Mouse (Mus musculus): Measurements from ENCODE around the gene Apoc4.
"Not testable (repeated sequence)": the region's sequence is repeated elsewhere in the genome, so short reads cannot be mapped to it uniquely, and the experiment has no call there.

Gene Apoc4

DNA sequence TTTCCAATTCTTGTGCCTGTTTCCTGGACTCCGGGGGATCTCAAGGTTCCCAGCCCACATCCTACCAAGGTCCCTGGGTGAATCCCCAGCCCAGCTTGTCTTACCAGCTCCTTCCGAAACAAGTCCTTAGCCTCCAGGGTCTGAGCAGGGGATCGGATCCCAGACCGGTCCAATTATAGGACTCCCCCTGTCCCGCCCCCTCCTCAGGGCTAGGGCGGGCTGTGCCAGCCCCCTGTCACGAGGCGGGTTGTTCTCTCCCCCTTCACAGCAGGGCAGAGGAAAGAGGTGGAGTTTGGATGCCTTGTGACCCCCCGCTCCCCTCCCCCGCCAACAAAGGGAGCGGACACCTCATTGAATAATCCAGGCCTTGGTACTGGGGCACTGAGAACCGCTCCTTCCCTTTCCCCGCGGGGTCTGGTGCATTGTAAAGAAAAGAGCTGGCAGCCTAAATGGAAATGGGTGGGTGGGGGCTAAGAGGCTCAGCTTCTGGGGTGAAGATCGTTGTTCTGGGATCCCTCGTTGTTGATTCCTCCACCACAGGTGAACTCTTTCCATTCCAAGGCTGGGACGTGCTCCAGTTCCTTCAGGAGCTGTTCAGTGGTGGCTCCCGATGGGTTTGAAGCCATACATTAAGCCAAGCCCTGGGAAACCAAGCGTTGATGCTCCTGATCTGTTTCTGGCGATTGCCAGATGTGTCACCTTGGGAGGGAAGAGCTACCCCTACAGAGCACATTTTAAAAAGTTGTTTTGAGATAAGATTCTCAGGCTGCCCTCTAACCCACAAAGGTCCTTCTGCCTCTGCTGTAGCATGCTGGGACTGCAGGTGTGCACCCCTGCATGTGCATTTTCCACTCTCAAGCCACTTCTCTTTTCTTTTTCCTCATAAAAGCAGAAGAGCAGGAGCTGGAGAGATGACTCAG is 17.9 kb upstream of the Apoc4 start, which contains the start of gene Apoe:
Gene Apoe (minus strand): TSS at position 282 of the 920 bp plus-strand sequence.
- no peak for DNase-seq (ENCODE audit: low spot score)

DNA sequence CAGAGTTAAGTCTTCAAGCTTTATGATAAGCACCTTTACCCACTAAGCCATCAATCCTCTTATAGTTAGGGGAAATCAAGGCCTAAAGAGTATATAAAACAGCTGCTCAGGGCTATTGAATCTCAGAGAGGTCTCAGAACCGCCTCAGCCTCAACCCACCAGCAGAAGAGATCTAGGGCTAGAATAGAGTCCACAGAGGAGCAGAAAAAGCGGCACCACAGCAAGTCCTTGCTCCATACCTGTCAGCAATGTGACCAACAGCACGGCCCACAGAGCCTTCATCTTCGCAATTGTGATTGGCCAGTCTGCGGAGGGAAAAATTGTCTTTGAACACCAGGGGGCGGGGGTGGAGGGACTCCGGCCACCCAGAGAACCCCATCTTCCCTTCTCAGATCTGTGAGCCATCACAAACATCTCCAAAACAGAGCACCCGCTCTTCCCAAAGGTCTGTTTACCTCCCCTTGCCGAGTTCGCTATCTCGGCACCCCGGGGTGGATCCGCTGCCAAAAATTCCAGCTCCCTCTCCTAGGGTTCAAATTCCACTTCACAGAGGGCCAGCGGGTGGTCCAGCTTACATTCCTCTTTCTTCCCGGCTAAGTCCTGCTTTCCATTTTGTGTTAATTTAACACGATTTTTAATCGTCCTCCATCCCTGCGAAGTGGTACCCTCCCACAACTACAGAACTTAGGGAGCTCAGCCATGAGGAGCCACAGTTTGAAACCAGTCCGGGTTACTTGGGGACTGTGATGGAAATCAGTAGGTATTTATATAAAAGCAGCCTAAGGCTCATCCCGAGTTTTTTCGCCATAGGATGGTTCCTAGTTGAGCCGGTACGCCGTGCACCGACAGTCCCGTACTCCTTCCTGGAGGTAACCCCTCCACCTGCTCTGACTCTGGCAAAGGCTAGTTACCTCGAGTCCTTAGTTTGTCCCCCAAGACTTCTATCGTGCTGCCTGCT is 16.9 kb upstream of the Apoc4 start:
- no peak for DNase-seq (ENCODE audit: low spot score)

DNA sequence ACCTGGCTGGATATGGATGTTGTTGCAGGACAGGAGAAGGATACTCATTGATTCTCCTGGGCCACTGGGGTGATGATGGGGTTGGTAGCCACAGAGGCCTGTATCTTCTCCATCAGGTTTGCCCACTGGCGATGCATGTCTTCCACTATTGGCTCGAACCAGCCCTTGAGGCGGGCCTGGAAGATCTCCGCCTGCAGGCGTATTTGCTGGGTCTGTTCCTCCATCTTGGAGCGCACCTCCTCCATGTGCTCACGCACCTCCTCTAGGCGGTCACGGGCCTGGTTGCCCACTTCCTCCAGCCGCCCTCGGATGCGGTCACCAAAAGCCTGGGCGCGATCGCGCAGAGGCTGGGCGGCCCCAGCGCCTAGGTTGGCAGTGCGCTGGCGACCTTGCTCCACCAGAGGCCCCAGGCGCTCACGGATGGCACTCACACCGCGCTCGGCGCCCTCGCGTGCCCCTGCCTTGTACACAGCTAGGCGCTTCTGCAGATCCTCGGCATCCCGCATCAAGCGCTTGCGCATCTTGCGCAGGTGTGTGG is 15.1 kb upstream of the Apoc4 start:
- DNase-seq (ENCODE audit: low spot score): no peak

DNA sequence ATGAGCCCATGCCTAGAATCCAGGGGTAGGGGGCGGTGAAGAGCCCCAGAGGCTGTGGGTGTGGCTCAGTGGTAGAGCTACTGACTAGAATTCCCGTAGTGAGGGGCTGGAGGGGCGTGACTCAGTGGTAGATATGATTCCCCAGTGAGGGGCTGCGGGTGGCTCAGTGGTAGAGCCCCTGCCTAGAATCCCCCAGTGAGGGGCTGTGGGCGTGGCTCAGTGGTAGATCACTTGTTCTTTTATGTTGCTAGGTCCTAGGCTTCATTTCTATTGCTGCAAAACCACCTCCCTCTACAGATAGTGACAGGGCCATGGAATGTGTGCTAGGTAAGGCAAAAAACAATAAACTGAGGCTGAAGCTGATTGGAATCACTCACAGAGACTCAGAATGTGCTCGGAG is 14.6 kb upstream of the Apoc4 start:
- no peak for DNase-seq (ENCODE audit: low spot score)

DNA sequence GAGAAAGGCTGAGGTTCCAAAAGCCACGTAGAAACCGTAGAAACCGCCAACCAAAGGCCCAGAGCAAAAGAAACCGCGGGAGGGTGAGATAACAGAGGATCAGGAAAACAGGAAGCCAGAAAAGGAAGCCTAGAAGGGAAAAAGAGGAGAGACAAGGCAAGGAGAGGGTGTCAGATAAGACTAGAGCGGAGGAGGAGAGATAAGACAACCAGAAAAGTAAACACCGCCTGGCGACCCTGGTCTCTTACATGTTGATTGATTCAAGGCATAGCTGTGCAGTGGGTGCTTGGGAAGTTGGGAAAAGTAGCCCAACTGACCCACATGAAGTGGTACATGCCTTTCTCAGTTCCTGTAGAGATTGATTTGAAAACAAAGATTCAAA is 13.9 kb upstream of the Apoc4 start:
- no peak for DNase-seq (ENCODE audit: low spot score)

DNA sequence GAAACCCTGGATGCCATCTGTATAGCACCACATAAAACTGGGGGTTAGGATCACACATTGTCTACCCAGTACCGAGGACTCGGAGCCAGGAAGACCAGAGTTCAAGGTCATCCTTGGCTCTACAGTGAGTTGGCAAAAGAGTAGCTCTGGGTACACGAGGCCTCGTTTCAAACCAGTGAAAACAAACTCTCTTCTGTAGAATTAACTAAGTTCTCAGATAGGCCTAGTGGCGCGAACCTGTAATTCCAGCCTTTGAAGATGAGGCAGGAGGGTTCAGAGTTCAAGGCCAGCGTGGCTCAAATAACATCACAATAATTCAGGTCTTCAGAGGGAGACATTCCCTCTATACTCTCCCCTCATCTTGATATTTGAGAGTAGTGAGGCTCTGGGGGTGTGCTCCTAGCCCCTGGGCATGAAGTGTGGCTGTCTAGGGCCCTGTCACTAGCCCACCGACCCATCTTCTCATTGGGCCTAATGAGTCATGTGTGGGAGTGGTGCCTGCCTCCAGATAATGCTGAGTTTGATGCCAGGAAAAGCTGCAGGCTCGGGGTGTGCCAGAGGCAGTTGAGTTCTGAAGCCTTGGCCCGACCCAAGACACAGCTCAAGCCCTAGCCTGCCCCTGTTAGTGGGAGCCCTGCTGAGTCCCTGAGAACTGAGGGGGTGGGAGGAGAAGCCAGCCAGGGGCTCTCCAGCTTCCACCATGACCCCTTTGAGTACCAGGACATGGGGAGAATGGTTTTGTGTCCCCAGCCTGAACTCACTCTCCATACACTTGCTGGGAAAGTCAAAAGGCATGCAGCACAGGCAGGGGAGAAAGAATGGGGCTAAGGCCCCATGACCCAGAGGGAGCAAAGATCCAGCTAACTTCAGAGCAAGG is 13.3 kb upstream of the Apoc4 start:
- DNase-seq (ENCODE audit: low spot score): no peak

DNA sequence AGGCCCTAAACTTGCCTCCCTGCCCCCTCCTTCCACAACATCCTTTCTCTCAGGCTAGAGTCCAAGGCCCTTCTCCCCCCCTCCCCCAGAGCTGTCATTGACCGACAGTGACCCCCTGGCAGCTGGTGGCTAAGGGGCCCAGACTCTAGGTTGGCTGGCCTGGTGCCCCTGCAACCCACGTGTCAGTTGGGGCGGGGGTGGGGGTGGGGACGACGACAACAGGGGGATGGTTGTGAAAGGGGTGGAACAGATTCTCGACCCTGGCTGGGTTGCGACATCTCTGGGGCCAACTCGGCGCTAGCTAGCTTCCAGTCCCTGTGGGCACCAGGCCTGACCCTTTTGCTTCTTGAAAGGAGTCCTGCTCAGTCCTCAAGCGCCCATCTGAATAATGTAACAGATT is 12.1 kb upstream of the Apoc4 start:
- no peak for DNase-seq (ENCODE audit: low spot score)

DNA sequence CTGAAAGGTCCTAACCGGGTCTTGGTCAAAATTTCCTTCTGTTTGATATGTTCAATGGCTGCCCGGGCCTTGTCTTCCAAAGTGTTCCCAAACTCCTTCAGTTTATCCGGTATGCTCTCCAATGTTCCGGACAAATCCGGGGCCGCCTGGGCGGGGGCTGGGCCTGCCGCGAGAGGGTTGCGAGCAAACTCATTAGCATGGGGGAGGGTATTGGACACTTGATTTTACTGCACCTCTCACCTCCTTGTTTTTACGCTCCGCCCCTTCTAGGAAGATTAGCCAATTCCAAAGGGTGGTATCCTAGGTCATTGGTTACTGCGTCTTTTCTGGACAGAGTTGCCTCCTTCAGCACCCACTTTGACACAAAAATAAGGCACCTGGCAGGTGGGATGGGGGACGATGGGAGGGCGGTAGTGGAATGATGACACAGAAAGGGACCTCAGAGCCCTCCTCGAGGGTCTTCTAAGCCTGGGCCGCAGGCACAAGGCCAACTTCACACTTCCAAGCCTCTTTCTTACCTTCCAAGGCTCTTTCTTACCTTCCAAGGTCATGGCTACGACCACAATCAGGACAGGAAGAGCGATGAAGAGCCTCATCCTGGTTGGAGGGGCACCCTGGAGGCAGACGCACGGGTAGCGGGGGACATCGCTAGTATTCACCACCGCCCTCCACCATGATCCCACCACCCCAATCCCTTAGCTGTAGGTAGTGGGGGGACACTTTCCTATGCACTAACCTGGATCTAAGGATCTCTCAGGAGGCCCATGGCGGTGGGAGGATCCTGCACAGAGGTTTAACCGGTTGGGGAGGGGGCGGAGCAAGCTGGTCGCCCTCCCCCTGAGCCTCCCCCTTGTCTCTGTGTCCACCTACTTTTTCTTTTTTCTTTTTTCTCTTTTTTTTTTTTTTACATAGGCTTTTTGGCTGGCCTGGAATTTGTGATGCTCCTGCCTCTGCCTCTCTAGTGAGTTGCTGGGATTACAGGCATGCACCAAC is 10.9 kb upstream of the Apoc4 start, which contains the start of gene Apoc1:
Gene Apoc1 (minus strand): TSS at position 788 of the 993 bp plus-strand sequence.
- no peak for DNase-seq (ENCODE audit: low spot score)

DNA sequence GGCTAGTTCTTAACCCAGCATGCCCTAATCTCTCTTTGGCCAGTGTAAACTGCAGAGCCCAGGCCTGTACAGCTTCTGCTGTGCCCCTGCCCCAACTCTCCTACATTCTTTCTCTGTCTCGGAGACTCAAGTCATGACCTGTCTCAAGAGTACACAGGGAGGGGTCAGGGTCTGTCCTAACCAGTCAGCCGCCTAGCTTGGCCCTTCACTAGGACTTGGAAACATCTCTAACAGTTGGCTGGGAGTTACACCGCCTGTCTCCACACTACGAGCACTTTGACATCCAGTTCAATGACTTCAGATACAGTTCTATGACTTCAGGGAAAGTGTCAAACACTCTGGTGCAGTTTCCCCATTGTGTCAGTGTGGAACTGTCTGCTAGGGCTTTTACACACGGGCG is 10.2 kb upstream of the Apoc4 start:
- no peak for DNase-seq (ENCODE audit: low spot score)

DNA sequence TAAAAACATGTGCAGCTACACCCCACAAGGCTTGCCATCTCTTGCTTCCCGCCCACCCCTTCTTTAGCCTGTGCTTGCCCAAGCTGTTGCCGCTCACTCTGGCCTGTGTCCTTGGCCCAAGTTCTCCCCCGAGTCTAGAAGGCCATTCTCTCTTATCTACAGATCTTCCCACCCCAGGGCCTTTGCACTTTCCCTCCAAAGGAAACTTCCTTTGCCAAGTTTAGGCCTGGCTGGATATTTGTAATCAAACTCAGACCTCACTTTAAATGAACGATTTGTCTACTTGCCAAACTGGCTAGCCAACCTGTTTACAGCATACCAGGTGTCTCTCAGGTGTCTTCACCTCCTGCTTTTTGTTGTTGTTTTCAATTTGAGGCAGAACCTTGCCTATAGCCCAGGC is 9.6 kb upstream of the Apoc4 start:
- DNase-seq (ENCODE audit: low spot score): no peak

DNA sequence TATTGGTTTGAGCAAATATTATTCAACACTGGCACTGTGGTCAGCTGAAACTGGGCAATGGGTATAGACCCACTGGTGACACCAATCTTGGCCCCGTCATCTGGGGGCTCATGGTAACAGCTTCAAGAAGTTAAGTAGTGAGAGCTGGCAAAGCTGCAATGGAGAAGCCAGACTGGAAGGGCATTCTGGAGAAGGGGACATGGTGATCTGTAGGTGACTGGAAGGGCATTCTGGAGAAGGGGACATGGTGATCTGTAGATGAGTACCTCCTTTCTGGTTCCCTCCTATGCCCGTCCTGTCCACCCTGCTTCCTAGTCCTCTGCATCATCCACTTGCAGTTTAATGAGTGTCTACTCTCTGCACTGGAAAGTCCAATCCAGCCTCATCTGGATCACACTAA is 7.3 kb upstream of the Apoc4 start:
- DNase-seq (ENCODE audit: low spot score): no peak

DNA sequence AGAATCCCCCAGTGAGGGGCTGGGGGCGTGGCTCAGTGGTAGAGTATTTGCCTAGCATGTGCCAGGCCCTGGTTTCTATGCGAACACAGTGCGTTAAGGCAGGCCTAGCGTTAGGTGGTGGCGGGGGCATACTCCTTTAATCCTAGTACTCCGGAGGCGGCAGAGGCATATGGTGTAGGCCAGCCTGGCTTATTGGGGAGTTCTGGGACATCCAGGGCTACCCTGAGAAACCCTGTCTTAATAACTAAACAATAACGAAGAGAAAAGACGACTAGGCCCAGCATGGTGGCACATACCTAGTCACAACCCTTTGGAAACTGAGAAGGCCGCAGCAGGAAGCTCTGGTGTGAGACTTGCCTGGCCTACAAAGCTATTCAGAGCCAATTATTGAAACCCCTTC is 6.8 kb upstream of the Apoc4 start:
- no peak for DNase-seq (ENCODE audit: low spot score)

DNA sequence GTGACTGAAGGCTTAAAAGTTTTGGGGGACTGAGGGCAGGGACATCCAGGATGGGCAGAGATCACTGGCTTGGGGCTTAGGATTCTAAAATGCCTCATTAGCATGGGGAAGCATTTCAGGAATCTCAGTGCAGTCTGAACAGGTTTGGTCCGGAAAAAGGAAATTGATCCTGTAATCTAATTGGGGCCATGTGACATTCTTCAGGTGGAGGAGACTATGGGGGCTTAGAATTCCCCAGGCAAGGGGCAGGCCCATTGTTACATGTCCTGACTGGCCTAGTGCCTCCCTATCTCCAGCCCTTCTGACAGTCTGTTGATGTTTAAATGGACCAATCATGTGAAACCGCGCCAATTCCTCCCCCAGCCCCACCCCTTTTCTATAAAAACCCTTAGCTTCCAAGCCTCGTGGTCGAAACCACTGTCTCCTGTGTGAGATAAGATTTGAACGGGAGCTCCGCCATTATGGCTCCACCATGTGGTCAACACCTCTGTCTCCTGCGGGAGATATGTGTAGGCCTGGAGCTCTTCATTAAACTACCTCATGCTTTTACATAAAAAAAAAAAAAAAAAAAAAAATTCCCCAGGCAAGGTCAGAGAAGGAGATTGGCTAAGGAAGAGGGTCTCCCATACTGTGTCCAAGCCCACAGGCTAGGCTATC is 5.8 kb upstream of the Apoc4 start:
- not testable (repeated sequence) for DNase-seq (ENCODE audit: low spot score)

DNA sequence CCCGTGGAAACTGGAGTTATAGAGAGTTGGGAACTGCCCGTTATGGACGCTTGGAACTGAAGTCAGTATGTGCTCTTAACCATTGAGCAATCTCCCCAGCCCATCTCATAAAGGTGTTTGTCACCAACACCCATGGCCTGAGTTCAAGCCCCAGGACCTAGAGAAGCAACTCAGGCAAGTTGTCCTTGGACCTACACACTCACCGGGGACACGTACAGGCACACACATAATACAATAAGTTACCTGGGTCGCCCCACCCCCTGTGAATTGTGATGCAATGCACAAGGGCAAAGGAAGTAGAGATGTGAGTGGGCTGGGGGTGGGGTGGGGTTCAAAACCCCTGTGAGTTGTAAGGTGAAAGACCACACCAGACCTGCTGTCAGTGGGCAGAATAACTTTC is 5.2 kb upstream of the Apoc4 start:
- no peak for DNase-seq (ENCODE audit: low spot score)

DNA sequence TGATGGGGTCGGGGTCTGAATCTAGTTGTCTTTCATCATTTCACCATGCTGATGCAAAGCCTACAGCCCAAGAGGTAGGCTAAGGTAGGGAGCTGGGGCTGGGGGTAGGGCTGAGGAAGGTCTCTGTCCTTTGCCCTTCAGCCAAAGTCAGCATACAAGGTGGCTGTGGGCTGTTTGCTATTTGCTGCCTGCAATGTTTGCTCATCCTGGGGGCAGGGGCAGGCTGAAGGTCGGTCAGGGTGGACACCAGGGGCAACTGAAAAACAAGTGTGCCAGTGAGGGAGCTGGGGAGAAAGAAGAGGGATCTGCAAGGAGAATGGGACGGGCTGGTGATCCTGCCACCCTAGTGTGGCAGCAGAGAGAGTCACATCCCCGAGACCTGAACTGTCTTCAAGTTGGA is 4.1 kb upstream of the Apoc4 start:
- DNase-seq (ENCODE audit: low spot score): no peak

DNA sequence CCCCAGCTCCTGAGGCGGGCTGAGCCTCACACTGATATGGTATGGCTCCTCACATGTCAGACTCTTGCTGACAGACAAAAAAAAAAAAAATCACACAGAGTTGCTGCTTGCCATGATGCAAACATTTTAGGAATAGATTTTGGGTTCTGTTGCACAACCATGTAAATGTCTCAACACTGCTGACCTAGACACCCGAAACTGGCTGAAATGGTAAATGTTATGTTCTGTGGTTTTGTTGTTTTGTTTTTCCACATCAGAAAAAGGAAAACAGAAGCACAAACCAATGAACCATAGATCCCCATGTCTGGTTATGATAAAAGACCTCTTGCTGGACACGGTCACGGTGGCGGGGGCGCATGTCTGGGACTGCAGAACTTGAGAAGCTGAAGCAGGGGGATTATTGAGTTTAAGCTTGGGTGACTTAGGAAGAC is 2.5 kb upstream of the Apoc4 start:
- DNase-seq (ENCODE audit: low spot score): no peak

DNA sequence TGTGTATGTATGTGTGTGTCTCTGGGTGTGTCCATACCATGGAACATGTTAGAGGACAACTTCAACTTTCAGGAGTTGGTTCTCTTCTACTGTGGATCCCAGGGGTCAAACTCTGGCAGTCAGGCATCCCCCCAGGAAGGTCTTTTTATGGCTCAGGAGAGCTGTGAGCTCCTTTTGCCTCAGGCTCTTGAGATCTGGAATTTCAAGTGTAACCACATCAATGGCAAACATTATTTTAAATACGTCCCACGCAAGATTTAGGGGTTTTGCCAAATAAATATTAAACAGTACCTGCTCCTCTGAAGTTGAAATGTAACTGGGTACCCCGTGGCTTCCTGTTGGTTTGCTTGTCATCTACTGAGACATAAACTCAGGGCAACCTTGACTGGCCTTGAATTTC is 1.7 kb upstream of the Apoc4 start:
- no peak for DNase-seq (ENCODE audit: low spot score)

DNA sequence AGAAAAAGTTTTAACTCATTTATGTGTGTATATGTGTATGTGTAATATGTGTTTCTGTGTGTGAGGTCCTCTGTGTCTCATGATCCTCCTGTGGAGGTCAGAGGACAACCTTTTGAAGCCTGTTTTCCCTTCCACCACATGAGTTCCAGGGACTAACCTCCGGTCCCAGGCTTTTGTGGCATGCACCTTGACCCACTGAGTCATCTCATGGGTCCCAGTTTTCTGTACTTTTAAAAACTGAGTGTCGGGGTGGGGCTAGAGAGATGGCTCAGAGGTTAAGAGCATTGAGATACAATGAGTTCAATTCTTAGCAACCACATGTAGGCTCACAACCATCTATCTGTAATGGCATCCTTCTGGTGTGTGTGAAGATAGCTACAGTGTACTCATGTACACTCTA is 577 bp downstream of the Apoc4 start:
- DNase-seq (ENCODE audit: low spot score): no peak

DNA sequence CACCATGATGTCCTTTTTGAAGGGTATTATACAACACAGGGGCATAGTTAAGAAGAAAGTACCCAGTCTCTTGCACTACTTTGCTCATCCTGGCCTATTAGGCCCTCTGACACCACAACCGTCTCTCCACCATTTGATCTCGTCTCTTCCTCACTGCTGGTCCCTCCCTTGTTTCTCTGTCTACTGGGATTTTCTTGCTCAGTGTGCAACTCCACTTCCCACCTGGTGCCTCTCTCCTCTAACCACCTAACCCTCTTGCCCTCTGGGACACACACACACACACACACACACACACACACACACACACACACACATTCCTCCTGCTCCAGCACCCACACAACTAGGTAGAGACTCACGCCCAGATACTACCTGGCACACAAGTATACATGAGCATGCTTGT is 2.4 kb downstream of the Apoc4 start:
- DNase-seq (ENCODE audit: low spot score): no peak

DNA sequence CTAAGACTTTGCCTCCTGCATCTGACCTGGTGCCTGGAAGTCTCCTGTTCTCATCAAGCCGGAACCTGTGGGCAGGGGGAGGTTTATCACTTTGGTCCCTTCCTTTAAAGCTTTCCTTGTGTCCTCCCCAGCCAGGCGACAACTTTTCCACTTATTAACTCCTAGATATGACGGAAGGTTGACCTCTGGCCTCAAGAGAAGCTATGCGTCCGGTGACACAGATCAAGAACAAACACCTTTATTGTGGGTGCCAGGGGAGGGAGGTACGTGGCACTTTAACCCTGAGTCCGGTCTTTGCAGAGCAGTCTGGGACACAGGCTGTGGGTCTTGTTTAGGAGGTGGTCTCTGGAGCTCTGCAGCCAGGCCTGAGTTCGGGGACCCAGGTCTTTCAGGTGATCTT is 3.4 kb downstream of the Apoc4 start, which contains the start of gene Apoc2:
Gene Apoc2 (minus strand): TSS at position 70 of the 400 bp plus-strand sequence.
- DNase-seq (ENCODE audit: low spot score): no peak

All from c-Kit-positive CD71-positive TER-119-positive erythroid progenitor cells, embryonic 14.5 days (primary cell).